Mouse (Mus musculus) cerebellum, postnatal 25 days (tissue): Measurements from ENCODE around the gene Vps8.

Experiments
- DNase-seq, 2 experiments: peaks; one replicate each; pipeline ENCODE4 v3.0.0; 2021; ENCODE audit warnings: mixed read lengths in 2 of 2

The Vps8 gene

DNA sequence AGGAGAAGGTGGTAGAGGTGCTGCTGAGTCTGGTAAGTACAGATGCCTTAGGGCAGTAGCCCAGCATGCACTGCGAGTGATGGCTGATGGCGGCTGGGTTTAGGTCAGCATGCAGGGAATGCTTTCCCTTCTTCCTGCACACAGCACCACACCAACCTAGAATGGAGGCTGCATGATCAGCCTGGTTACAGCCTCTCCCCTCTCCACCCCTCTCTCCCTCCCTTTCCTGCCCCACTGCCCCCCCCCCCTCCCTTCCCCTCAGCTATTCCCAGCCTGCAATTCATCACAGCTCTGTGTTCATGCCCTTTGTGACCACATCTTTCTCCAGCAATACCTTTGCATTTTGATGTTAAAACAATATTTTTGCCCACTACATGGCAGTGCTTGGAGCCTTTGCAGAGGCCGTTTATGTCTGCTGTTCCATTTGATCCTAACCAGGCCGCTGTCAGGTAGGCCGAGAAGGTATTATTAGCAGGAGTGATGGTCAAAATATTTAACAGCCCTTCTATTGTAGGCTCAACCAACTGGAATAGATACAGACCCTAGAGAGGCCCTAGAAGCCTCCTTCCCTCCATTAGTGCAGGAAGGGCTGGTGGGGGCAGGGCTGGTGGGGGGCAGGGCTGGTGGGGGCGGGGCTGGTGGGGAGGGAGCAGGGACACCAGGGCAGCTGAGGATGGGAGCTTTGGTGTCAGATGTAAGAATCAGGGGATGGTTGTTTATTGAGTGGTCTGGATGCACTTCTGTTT is 17.5 kb upstream of the Vps8 start:
- DNase-seq: no peak

DNA sequence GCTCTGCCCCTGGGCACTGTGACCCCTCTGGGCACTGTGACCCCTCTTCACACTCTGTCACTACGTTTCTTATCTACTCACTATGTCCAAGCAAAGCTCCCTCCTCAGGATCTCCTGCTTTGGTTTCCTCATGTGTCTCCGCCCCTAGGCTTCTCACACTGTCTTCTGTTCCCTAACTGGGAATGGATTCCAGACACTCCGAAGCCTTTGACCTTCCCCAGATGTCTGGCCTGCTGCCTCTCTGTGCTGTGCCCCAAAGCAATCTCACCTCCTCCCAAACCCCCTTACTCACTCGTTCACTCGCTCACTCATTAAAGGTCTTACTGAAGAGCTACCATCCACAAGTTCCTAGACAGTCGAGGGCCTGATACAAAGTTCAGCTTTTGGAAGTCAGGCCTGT is 16.8 kb upstream of the Vps8 start:
- DNase-seq: no peak

DNA sequence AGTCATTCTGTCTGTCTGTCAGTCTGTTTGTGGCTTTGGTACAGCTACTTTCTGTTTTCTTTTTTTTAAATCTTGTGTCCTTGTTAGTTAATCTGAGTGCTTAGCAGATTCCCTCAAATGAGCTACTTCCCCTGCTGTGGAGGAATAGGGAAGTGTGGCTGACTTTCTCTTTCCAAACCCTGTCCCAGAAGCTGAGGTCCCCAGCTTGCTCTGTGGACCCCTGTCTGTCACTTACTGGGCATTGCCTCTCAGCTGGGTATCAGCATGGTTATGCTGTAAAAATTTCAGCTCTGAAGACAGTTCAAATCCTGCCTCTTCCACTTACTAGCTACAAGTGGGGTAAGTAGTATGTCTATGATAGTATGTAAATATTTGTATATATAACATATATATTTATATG is 11.1 kb upstream of the Vps8 start:
- no peak for DNase-seq

DNA sequence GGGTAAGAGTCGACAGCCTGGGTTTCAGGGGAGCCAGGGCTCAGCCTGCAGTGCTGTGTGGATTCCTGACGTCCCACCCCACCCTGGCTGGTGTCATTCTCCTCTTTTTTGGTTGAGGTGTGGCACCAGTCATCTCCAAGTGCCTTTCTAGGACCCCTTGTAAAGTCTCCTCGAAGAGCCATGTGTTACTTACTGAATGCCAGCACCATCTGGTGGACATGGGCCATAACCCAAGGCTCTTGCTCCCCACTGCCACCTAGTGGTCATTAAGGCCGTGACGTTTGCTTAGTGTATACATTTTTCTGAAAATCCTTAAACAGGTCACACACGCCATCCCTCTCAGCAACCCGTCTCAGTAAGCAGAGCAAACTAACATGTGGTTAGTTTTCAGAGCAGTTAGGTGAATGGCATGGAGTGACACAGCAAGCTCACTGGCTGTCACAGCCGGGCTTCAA is 10.3 kb upstream of the Vps8 start:
- DNase-seq: peak; percentile 73 to 83

DNA sequence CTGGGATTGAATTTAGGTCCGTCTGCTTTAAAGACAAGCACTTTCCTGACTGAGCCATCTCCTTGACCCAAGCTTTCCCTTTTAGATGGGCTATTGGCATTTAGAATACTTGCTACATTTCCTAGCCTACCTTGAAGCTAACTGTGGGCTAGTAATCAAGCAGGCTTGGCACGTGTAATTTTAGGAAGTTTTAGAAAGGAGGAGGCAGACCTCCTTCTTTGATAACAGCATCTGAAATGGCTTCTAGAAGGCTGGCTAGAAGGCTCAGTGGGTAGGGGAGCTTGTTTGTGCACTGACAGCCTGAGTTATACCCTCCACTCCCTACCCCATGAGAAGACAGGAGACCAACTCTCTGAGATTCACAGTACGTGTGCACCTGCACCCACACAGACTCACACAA is 9.1 kb upstream of the Vps8 start:
- DNase-seq: no peak

DNA sequence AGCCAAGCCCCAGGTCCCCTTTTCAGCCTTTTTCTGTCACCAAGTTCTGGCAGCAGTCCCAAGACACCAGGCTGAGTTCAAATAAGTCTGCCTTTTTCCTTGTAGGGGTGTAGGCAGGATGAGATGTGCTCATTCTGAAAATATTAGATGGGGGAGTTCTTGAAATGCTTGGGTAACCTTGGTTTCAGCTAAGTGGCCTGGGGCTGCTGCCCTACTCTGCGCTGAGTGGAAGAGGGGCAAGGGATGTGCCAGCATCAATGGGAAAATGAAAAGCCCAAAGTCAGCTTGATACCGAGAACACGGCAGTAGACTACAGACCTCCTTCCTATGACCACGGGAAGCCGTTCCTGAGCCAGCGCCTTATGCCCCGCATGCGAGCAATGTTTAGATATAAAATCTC is 7.8 kb upstream of the Vps8 start:
- no peak for DNase-seq

DNA sequence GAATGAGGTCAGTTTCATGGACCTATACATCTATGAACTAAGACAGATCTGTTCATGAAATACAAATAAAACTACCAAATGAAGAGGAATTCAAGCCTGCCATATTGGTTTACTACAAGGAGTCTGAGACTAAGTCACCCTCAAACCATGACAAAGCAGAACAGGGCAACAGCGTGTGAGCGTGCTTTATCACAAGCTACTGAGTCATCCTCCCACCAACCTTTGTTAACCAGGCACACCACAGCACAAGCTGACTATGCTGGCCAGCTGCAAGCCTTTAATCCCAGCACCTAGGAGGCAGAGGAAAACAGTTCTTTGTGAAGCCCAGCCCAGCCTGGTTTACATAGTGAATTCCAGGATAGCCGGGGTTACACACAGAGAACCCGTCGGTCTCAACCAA is 4.9 kb upstream of the Vps8 start:
- DNase-seq: no peak

DNA sequence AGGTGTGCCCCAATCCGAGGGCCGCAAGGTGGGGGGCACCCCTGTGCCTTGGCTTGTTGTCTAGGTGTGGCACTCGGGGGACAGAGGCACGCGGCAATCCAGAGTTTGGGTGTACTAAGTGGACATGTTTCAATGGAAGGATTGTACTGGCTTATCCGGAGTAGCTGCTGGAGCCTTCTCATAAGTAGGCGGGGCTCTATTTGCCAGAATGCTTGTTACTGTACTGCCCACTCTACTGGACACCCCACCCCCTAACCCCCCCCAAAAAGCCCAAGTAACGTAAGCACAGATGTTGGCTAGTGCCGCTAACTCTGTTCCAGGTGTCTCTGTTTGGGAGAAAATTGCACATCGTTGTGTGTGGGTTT is 610 bp downstream of the Vps8 start:
- DNase-seq: no peak

DNA sequence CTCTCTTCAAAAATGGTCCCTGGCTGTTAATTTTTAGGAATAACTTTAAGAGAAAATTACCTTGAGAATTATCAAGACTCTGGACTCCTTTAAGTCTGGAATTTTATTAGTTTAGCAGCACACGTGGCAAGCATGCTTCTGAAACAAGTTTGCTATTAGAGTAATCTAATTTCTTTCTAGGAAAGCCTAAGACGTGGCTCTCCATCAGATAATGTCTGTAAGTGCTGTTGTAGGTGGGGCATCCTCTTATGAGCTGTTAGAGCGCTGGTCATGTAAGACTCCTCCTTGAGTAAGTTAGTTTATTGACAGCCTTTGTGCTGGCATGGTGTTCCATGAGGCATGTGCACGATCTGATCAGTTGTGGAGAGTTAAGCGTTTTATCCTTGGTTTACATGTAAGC is 5.2 kb downstream of the Vps8 start:
- DNase-seq: no peak

DNA sequence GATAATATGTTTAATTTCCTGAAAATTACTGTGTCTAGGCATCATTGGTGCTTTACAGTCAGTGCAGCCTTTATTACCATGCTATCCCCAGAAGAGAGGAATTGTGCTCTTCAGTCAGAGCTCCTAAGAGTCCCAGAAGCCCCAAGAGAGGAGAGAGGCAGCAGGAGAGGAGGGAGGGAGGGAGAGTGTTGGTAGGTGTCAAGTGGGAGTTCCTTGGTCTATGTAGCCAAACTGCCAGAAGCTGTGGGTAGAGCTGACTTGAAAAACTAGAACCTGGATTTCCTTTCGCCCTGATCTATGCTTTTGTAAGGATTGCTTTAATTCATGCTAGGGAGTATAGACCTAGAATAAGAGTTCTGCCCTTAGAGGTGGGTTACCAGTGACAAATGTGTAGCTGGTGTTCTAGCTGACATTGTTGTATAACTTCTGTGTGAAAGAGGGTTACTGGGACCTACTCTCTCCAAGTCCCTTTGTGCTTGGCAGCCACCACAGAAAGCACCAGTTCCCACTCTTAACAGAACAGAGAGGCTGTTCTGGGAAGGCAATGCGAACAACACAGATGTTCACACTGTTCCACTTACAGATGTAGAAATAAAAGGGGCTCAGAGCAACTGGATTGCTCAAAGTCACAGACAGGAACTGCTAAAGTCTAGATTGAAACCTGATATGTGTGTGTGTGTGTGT is 7.6 kb downstream of the Vps8 start:
- no peak for DNase-seq

DNA sequence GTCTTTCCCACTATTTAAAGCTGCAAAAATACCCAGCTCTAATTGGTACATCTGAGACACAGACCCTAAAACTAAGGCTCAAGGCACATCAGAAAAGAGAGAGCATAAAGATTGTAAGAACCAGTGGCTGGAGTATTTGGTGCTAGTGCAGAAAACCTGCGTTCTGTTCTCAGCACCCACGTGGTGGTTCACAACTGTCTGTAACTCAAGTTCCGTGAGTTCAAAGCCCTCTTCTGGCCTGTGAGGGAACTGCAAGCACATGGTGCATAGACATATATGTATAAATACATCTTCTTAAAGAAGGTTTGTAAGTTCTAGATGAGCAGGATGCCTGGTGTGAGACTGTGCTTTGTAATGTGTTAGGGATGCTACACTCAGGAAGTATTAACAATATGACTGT is 8.7 kb downstream of the Vps8 start:
- DNase-seq: no peak

DNA sequence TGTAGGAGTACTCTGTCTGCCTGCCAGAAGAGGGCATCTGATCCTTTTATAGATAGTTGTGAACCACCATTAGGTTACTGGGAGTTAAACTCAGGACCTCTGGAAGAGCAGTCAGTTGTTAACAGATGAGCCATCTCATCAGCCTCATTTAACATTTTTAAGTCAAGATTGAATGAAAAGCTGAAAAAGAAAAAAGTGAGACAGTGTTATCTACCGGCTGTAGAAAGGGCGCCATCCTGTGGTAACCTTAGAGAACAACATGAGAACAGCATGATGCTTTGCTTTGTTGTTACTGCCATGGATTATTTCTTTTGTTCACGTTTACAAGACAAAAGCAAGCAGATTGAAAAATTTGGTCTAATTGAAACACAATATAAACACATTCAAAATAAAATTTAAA is 10.6 kb downstream of the Vps8 start:
- DNase-seq: peak in 1 of 2 experiments; percentile 13

DNA sequence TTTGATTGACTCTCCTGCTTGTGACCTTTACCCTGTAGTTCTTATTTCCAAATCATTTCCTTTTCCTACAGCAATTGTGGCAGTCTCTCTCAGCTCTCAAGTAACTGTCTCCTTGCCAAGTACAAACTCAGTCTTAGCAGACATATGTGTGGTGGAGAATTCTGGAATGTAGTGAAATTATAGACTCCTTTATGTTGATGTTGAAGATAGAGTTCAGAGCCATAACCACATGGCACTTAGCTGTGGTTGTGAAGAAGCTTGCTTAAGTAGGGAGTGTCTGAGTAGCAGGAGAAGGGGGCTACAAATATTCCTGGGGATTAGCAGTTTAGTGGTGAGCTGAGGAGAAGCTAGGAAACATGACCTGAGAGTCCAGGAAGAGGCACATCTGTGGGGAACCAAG is 18.1 kb downstream of the Vps8 start:
- DNase-seq: no peak

DNA sequence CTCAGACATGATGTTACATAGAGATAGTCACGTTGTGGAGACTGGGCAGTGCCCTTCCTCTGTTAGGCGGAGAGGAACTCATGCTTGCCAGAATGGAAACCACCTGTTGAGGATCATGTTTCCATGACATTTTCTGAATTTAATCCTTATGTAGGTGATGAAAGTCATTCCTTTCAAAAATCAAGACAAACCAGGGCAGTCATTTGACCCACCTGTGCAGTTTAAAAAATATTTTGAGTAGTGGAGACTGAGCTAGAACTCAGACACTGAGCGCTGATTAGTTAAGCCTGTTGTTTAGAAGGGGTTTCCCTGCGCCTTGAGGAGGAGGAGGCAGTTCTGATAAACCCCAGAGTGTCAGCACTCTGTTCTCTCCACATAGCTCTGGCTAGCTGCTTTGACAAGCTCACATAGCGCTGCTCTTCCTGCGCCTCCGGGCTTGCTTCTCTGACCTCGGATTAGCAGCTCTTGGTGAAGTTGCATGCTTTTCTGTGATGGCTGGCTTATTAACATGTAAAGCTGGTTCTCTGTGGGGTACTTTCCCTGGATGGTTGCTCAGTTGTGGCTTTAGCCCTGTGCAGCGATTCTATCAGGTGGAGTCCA is 22.2 kb downstream of the Vps8 start:
- no peak for DNase-seq

DNA sequence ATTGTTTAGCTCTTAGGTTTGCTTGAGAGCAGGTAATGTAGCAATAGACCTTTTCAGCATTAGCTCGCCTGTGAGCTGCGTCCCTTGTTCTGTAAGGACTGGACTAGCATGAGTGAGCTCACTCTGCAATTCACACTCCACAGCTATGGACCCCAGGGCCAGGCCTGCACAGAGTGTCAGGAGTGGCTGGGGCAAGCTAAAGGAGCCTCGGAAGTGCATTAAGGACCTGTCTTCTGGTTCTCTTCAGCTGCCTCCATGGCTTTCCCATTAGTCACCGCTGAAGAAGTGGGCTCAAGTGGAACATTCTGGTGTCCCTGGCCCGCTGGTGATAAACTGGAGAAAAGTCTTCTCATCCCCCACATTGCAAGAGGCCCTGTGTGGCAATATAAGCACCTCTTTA is 24.5 kb downstream of the Vps8 start:
- no peak for DNase-seq

DNA sequence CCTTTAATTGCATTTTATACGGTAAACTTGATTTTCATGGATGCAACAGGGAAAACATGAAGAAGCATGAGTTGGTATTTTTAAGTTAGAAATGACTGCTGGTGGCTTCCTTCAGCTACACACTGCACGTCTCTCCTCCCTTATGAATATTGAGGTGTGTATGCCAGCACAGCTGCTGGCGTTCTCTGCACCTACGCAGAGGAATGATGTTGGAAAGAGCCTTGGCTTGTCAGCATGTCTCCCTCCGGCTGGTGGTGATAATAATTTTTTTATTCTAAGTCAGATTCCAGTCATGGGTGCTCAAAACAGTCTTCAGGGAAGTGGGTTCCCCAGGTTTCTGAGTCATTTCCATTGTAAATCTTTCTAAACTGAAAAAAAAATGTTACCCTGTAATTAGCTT is 25.5 kb downstream of the Vps8 start:
- DNase-seq: no peak

DNA sequence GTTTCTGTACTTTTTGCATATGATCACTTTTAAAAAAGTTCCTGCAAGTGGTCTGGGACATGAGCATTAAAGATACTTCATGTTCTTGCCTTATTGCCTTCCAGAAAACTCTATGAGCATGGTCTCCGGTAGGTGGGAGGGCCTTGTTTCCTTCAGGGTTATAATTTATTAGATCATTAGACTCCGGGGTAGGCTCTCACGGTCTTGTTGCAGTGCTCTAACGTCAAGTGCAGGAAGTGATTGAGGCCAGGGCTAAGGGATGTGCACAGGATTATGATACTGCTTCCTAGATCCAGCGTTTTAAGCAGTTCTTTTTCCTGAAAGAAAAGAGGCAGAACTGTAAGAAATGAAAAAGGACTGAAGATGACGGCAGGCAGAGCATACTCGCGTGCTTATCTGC is 27.0 kb downstream of the Vps8 start:
- DNase-seq: no peak

DNA sequence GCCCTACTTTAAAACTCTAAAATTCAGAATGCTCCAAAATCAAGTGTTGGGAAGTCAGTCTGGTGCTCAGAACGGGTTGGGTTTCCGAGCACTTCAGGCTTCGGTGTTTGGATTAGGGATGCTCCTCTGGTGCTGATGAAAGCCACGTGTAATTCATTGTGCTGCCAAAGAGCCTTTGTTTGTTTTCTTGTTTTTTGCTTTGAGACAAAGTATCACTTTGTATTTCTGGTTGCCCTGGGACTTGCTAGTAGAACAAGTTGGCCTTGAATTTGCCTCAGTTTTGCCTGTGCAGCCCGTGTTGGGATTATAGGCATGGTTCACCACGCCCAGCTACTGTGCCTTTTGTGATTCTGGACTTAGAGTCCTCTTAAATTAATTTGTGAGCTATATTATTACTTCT is 29.7 kb downstream of the Vps8 start:
- DNase-seq: no peak

DNA sequence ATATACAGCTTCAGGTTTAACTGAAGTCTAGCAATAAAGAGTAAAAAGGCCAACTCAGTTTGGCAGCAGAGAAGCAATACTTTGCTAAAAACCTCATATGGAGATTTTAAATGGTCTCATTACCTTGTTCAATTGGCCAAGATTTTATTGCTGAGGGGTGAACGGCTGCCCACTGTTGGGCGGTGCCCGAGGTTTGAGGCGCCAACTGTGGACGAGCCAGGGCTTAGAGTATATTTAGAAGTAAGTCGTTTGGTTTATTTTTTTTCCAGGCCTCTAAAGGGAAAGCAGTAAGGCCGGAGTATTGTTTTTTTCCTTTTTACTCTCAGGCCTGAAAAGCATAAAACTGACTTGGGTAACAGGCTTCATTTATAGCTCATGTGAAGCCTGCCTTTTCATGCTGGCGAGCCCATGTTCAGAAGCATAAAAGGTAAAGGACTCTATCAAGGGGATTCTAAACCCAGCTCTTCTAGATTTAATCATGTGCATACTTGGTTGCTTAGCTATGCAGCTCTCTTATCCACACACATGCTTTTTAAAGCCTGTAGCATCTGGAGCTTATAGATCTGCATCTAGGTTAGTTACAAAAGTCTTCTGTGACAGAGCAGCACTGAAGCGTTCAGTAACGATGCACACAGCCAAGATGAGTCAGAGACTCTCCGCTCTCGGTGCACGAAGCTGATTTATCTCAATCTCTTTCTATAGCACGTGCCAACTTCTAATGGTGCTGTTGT is 34.9 kb downstream of the Vps8 start:
- no peak for DNase-seq

DNA sequence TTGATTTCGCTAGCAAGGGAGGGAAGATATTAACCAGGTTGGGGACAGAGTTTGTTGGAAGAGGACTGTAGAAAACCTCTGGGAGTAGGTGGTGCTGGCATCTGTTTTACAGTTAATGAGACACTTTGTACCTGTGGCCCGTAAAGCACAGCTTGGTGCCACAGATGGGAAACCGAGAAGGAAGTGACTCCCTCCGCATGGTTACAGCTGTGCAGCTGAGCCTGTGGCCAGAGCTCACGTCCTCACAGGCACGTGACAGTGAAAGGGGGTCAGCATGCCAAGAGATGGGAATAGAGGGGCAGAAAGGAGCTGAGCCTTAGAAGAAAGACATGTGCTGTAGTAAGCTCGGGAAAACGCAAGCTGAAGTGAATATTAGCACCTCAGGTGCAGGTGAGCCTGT is 43.0 kb downstream of the Vps8 start:
- no peak for DNase-seq

DNA sequence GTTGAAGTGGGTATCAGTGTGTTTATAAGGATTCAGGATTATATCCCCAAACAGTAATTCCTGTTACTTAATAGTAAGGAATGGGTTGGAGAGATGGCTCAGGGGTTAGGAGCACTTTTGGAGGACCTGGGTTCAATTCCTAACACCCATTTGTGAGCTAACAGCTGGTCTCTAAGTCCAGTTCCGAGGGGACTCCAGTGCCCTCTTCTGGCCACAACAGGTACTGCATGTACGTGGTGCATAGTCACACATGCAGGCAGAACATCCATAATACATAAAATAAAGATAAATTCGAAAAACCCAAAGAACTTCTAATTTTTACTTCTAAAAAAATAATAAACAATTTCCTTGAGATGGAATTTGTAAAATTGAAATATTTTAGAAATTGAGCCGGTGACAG is 47.5 kb downstream of the Vps8 start:
- DNase-seq: peak in 1 of 2 experiments; percentile 27

DNA sequence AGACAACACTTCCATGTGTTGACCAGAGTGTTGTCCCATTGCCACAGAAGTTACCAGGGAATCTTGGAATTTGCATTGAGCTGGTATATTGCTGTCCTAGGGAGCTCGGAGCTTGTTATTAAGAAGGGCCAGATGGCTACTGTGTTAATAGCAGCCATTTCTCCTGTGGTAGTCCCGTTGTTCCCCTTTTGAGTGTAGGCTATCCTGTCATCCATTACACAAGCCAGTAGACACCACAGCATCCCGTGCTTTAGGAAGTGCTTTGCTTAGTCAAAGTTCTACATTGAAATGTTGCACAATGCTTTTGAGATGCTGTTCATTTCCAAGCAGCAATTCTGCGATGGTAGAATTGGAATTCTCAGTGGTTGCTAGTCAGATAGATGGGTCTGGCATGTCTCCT is 54.2 kb downstream of the Vps8 start:
- DNase-seq: no peak

DNA sequence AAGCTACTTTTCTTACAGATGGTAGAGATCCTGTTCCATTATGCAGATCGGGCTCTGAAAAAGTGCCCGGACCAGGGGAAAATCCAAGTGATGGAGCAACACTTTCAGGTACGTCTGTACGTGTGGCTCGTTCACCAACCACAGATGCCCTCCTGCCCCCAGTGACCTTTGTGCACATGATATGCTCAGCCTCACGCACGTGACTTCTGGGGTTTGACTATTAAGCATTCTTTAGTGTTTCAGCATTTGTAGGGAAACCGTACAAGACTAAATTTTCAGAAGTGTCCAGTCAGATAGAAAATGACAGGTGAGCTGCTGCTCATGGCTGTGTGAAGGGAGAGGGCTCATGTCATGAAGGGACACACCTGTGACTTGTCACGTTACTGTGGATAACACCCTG is 55.5 kb downstream of the Vps8 start:
- no peak for DNase-seq

DNA sequence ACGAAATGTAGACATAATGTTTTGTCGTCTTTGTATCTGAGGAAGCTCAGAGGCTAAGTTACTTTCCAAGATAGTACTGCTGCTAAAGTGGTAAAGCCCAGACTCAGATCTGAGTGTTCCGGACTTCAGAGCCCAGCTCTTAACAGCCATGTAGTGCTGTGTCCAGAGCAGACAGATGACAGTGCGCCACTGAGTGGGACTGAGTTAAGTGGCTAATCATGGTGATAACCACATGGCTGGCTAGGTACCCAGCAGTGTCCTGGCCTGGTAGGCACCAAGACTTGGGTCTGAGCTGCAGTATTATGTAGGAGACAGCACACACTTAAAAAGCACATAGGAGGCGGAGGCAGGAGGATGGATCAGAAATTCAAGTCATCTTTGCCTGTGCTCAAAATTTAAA is 60.9 kb downstream of the Vps8 start:
- DNase-seq: peak in 1 of 2 experiments; percentile 37
